Mouse (Mus musculus) forebrain, embryonic 11.5 days (tissue): ENCODE data around the gene Golm1. TPM values are rescaled to one million over a fixed set of nuclear protein-coding genes. Genes with fewer than 3 reads are reported as not detected.

Source experiments
- ATAC-seq: fragments of 200-750 bp; cut with Nextera tagmentation; replicated peaks from 2 replicates; pipeline ENCODE4 v1.8.0; 2017; ENCODE audit warnings: moderate TSS enrichment; ENCODE audit not compliant: low FRiP score
- DNase-seq: peaks from one replicate; pipeline ENCODE4 v3.0.0-alpha.2; 2017; ENCODE audit warnings: low spot score
- H3K27ac ChIP-seq: fragments of 300-500 bp; sonication (generic); 2 replicates; pipeline ENCODE4 v1.5.1; 2014; ENCODE audit warnings: low read depth, low read length
- H3K27me3 ChIP-seq: fragments of 300-500 bp; sonication (generic); 2 replicates; pipeline ENCODE4 v1.6.1; 2014; ENCODE audit warnings: mild to moderate bottlenecking, low read length, mixed read lengths; ENCODE audit not compliant: control insufficient read depth, insufficient read depth
- H3K36me3 ChIP-seq: fragments of 300-500 bp; sonication (generic); 2 replicates; pipeline ENCODE4 v1.6.1; 2014; ENCODE audit warnings: mild to moderate bottlenecking, low read length, moderate library complexity, mixed read lengths; ENCODE audit not compliant: control insufficient read depth, insufficient read depth
- H3K4me1 ChIP-seq: fragments of 300-500 bp; sonication (generic); replicated peaks from 2 replicates; pipeline ENCODE4 v1.6.1; 2014; ENCODE audit warnings: low read length, mixed read lengths; ENCODE audit not compliant: control insufficient read depth, insufficient read depth
- H3K4me2 ChIP-seq: fragments of 300-500 bp; sonication (generic); 2 replicates; pipeline ENCODE4 v1.6.1; 2014; ENCODE audit warnings: low read depth, mild to moderate bottlenecking, low read length, moderate library complexity, mixed read lengths; ENCODE audit not compliant: severe bottlenecking
- H3K4me3 ChIP-seq: fragments of 300-500 bp; sonication (generic); 2 replicates; pipeline ENCODE4 v1.5.1; 2014; ENCODE audit warnings: low read depth, low read length
- H3K9ac ChIP-seq: fragments of 300-500 bp; sonication (generic); 2 replicates; pipeline ENCODE4 v1.6.1; 2014; ENCODE audit warnings: low read length
- H3K9me3 ChIP-seq: fragments of 300-500 bp; sonication (generic); 2 replicates; pipeline ENCODE4 v1.6.1; 2016; ENCODE audit warnings: low read length, mixed read lengths; ENCODE audit not compliant: control insufficient read depth
- WGBS: fragments of 180-500 bp; shearing (Covaris S2); extraction: QIAGEN DNeasy Blood & Tissue Kit; methylation state at CpG from one replicate; pipeline ENCODE4 v1.1.7; 2014; 5-methylcytosine and 5-hydroxymethylcytosine counted together
- polyA plus RNA-seq: library from polyadenylated mRNA; unstranded; fragments of >200 nt; fragmentation: Nextera tagmentation; extraction: Ambion mirVana; gene quantifications from 2 replicates; pipeline ENCODE4 v1.2.1, GENCODE M21; 2014

The Golm1 gene
- polyA plus RNA-seq, 1 experiment from 2014 or later: 131 TPM

GRCm38 (mm10) chr13:59673597-59673996 is 2.0 kb downstream of the Golm1 start:
- peak; percentile 56 for DNase-seq
- H3K36me3 ChIP-seq: no peaks in the 10 kb centered on the region
- H3K9ac ChIP-seq: peak overlapping the region; percentile 93
- peak overlapping the region; percentile 87; the same call in 1 of the 2 replicates for H3K27ac ChIP-seq
- H3K9me3 ChIP-seq: no peaks in the 10 kb centered on the region
- WGBS: 21% methylated on average over 7 of the region's 7 CpGs
- H3K4me2 ChIP-seq: peak overlapping the region; percentile 59
- peaks cover 8% of the 10 kb centered on the region for H3K4me1 ChIP-seq
- ATAC-seq: 0 out of 2 replicates have a peak, but pooled peaks have one; percentile 5
- H3K27me3 ChIP-seq: no peaks in the 10 kb centered on the region
- H3K4me3 ChIP-seq: peak overlapping the region; percentile 72

GRCm38 (mm10) chr13:59672248-59672647 is 3.4 kb downstream of the Golm1 start:
- no peak overlapping the region for H3K4me3 ChIP-seq
- H3K9me3 ChIP-seq: no peaks in the 10 kb centered on the region
- no peaks in the 10 kb centered on the region for H3K36me3 ChIP-seq
- peak overlapping the region; percentile 21; the same call in 1 of the 2 replicates for H3K27ac ChIP-seq
- peaks cover 8% of the 10 kb centered on the region for H3K4me1 ChIP-seq
- DNase-seq (no peak), ATAC-seq (no peak)
- no peaks in the 10 kb centered on the region for H3K27me3 ChIP-seq
- no peak overlapping the region for H3K4me2 ChIP-seq
- H3K9ac ChIP-seq: no peak overlapping the region
- WGBS: 77% methylated on average over 6 of the region's 6 CpGs

GRCm38 (mm10) chr13:59671521-59671920 is 4.1 kb downstream of the Golm1 start:
- Histone ChIP-seq H3K4me1 (peaks cover 8% of the 10 kb centered on the region), H3K9me3 (no peaks in the 10 kb centered on the region), H3K4me3 (no peak overlapping the region), H3K27me3 (no peaks in the 10 kb centered on the region), H3K36me3 (no peaks in the 10 kb centered on the region), H3K4me2 (no peak overlapping the region), H3K27ac (no peak overlapping the region), H3K9ac (no peak overlapping the region)
- 77% methylated on average over 2 of the region's 2 CpGs for WGBS
- DNase-seq: no peak
- ATAC-seq: 0 out of 2 replicates have a peak, but pooled peaks have one; percentile 26

GRCm38 (mm10) chr13:59669946-59670345 is 5.7 kb downstream of the Golm1 start:
- WGBS: 93% methylated on average over 10 of the region's 10 CpGs
- Histone ChIP-seq H3K27me3 (no peaks in the 10 kb centered on the region), H3K4me1 (peaks cover 8% of the 10 kb centered on the region), H3K27ac (no peak overlapping the region), H3K9me3 (no peaks in the 10 kb centered on the region), H3K9ac (no peak overlapping the region), H3K4me3 (no peak overlapping the region), H3K4me2 (no peak overlapping the region), H3K36me3 (peaks cover 5% of the 10 kb centered on the region)
- no peak for DNase-seq
- ATAC-seq: no peak

- Histone ChIP-seq H3K27ac (no peak overlapping the region), H3K4me3 (no peak overlapping the region), H3K9me3 (no peaks in the 10 kb centered on the region), H3K36me3 (peaks cover 11% of the 10 kb centered on the region), H3K4me1 (peaks cover 6% of the 10 kb centered on the region), H3K4me2 (no peak overlapping the region), H3K9ac (no peak overlapping the region), H3K27me3 (no peaks in the 10 kb centered on the region)
- ATAC-seq: no peak
- DNase-seq: no peak
- 85% methylated on average over 11 of the region's 11 CpGs for WGBS
These were observed 7.0 kb downstream of the Golm1 start for GRCm38 (mm10) chr13:59668501-59669093.

GRCm38 (mm10) chr13:59667763-59668162 is 7.8 kb downstream of the Golm1 start:
- DNase-seq (no peak), ATAC-seq (no peak)
- WGBS: 92% methylated on average over 5 of the region's 5 CpGs
- H3K27ac ChIP-seq: no peak overlapping the region
- H3K4me3 ChIP-seq: no peak overlapping the region
- H3K9ac ChIP-seq: no peak overlapping the region
- H3K9me3 ChIP-seq: no peaks in the 10 kb centered on the region
- H3K4me1 ChIP-seq: 0 out of 2 replicates have a peak, but pooled peaks cover 4% of the 10 kb centered on the region
- H3K27me3 ChIP-seq: no peaks in the 10 kb centered on the region
- peaks cover 13% of the 10 kb centered on the region for H3K36me3 ChIP-seq
- H3K4me2 ChIP-seq: no peak overlapping the region

GRCm38 (mm10) chr13:59663939-59664712 is 11.5 kb downstream of the Golm1 start:
- no peaks in the 10 kb centered on the region for H3K9me3 ChIP-seq
- peaks cover 17% of the 10 kb centered on the region for H3K36me3 ChIP-seq
- no peak overlapping the region for H3K4me3 ChIP-seq
- H3K4me2 ChIP-seq: no peak overlapping the region
- H3K4me1 ChIP-seq: no peaks in the 10 kb centered on the region
- DNase-seq (no peak), ATAC-seq (no peak)
- H3K27ac ChIP-seq: no peak overlapping the region
- 94% methylated on average over 19 of the region's 19 CpGs for WGBS
- H3K9ac ChIP-seq: no peak overlapping the region
- no peaks in the 10 kb centered on the region for H3K27me3 ChIP-seq

DNA sequence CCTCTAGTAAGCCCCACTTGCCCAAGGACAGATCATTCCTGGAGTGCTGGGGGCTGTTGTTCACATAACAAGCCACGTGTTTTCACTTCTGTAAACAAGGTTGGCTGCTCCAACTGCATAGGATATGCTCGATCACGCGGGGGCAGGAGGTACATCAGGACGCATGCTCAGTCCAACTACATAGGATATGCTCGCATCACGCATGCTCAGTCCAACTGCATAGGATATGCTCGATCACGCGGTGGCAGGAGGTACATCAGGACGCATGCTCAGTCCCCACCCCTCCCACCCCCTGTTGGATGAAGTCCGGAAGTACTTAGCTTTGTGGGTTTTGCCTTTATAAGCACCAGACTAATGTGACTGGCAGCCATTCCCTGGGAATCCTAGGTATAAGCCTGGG is 13.6 kb downstream of the Golm1 start:
- Histone ChIP-seq H3K4me2 (no peak overlapping the region), H3K27ac (no peak overlapping the region), H3K9ac (no peak overlapping the region), H3K4me1 (peaks cover 8% of the 10 kb centered on the region; the same call in 1 of the 2 replicates), H3K9me3 (no peaks in the 10 kb centered on the region), H3K27me3 (no peaks in the 10 kb centered on the region), H3K36me3 (peaks cover 21% of the 10 kb centered on the region), H3K4me3 (no peak overlapping the region)
- 95% methylated on average over 12 of the region's 12 CpGs for WGBS
- ATAC-seq (no peak), DNase-seq (no peak)
